Mouse (Mus musculus) MEL (cell line): ENCODE results near the gene Magi2. TPM values are rescaled to one million over a fixed set of nuclear protein-coding genes. Genes with fewer than 3 reads are reported as not detected.

Source experiments
- DNase-seq: peaks from one replicate; pipeline ENCODE4 v3.0.0; 2011; ENCODE audit warnings: low read depth, low spot score
- H3K27ac ChIP-seq: 2 replicates; pipeline ENCODE4 v1.5.1; 2012; ENCODE audit warnings: low read depth, mild to moderate bottlenecking, control low read depth, low read length, moderate library complexity; ENCODE audit not compliant: control insufficient read depth
- H3K27me3 ChIP-seq, 2 experiments: fragments of 150-350 bp in 1 of 2; sonication (generic) in 1 of 2; 2 replicates each; pipeline ENCODE4 v1.6.1; 2012; ENCODE audit warnings: low read length in 2 of 2, mild to moderate bottlenecking in 2 of 2, improper control_type of control experiment in 1 of 2, moderate library complexity in 1 of 2; ENCODE audit not compliant: insufficient read depth in 2 of 2, control insufficient read depth in 1 of 2
- H3K36me3 ChIP-seq, 2 experiments: 2 replicates each; pipeline ENCODE4 v1.6.1; 2012 to 2014; ENCODE audit warnings: low read length in 2 of 2, improper control_type of control experiment in 1 of 2, inconsistent platforms in 1 of 2, mild to moderate bottlenecking in 1 of 2; ENCODE audit not compliant: insufficient read depth in 2 of 2, control insufficient read depth in 1 of 2
- H3K4me1 ChIP-seq, 2 experiments: fragments of 150-350 bp in 1 of 2; sonication (generic) in 1 of 2; 2 replicates each; pipeline ENCODE4 v1.6.1; 2012; ENCODE audit warnings: low read length in 2 of 2, improper control_type of control experiment in 1 of 2, mild to moderate bottlenecking in 1 of 2; ENCODE audit not compliant: insufficient read depth in 2 of 2, control insufficient read depth in 1 of 2
- H3K4me3 ChIP-seq, 2 experiments: fragments of 150-350 bp in 1 of 2; sonication (generic) in 1 of 2; 2 replicates each; pipeline ENCODE4 v1.5.1; 2012; ENCODE audit warnings: low read depth in 2 of 2, low read length in 2 of 2, mild to moderate bottlenecking in 2 of 2, moderate library complexity in 2 of 2, control low read depth in 1 of 2, improper control_type of control experiment in 1 of 2; ENCODE audit not compliant: control insufficient read depth in 1 of 2, insufficient read depth in 1 of 2
- H3K79me2 ChIP-seq: 2 replicates; pipeline ENCODE4 v1.6.1; 2012; ENCODE audit warnings: mild to moderate bottlenecking, low read length, moderate library complexity; ENCODE audit not compliant: control insufficient read depth, poor library complexity, insufficient read depth
- H3K9ac ChIP-seq: 2 replicates; pipeline ENCODE4 v1.6.1; 2012; ENCODE audit warnings: low read depth, mild to moderate bottlenecking, control low read depth, low read length, moderate library complexity; ENCODE audit not compliant: control insufficient read depth, poor library complexity, severe bottlenecking
- H3K9me3 ChIP-seq: fragments of 150-350 bp; sonication (generic); replicated peaks from 2 replicates; pipeline ENCODE4 v1.6.1; 2012; ENCODE audit warnings: mild to moderate bottlenecking, low read length, improper control_type of control experiment, moderate library complexity; ENCODE audit not compliant: insufficient read depth
- CHD2 ChIP-seq: IDR thresholded peaks from 2 replicates; pipeline ENCODE4 v1.6.1; 2011; ENCODE audit warnings: low read length, improper control_type of control experiment
- CTCF ChIP-seq, 3 experiments: IDR thresholded peaks in 2 of 3; conservative IDR thresholded peaks in 1 of 3; 2 replicates each; pipeline ENCODE4 v1.5.1; 2011 to 2012; ENCODE audit warnings: low read length in 3 of 3, low read depth in 2 of 3, mild to moderate bottlenecking in 2 of 3, improper control_type of control experiment in 1 of 3, inconsistent platforms in 1 of 3, mixed read lengths in 1 of 3, moderate library complexity in 1 of 3; ENCODE audit not compliant: control insufficient read depth in 1 of 3, insufficient read depth in 1 of 3, poor library complexity in 1 of 3, severe bottlenecking in 1 of 3
- E2F4 ChIP-seq: IDR thresholded peaks from 2 replicates; pipeline ENCODE4 v1.6.1; 2011; ENCODE audit warnings: low read depth, low read length, improper control_type of control experiment, borderline replicate concordance
- ELF1 ChIP-seq: IDR thresholded peaks from 2 replicates; pipeline ENCODE4 v1.6.1; 2014; ENCODE audit warnings: low read depth, mild to moderate bottlenecking, inconsistent platforms, low read length, improper control_type of control experiment, moderate library complexity
- EP300 ChIP-seq, 2 experiments: IDR thresholded peaks; 2 replicates each; pipeline ENCODE4 v1.6.1; 2011; ENCODE audit warnings: improper control_type of control experiment in 2 of 2, low read length in 2 of 2, low read depth in 1 of 2, mild to moderate bottlenecking in 1 of 2
- ETS1 ChIP-seq: IDR thresholded peaks from 2 replicates; pipeline ENCODE4 v1.6.1; 2012; ENCODE audit warnings: low read depth, mild to moderate bottlenecking, inconsistent platforms, low read length, improper control_type of control experiment, moderate library complexity
- GABPA ChIP-seq: IDR thresholded peaks from 2 replicates; pipeline ENCODE4 v1.6.1; 2012; ENCODE audit warnings: low read depth, mild to moderate bottlenecking, inconsistent platforms, low read length, improper control_type of control experiment, moderate library complexity
- HCFC1 ChIP-seq: IDR thresholded peaks from 2 replicates; pipeline ENCODE4 v1.6.1; 2012; ENCODE audit warnings: low read depth, mild to moderate bottlenecking, inconsistent platforms, low read length, improper control_type of control experiment, moderate library complexity
- JUND ChIP-seq: IDR thresholded peaks from 2 replicates; pipeline ENCODE4 v1.6.1; 2011; ENCODE audit warnings: low read depth, mild to moderate bottlenecking, improper control_type of control experiment, low read length
- KAT2A ChIP-seq: conservative IDR thresholded peaks from 2 replicates; pipeline ENCODE4 v1.6.1; 2012; ENCODE audit warnings: low read depth, low read length, improper control_type of control experiment, inconsistent platforms
- MAX ChIP-seq: IDR thresholded peaks from 2 replicates; pipeline ENCODE4 v1.6.1; 2011; ENCODE audit warnings: low read length, improper control_type of control experiment
- MAZ ChIP-seq: IDR thresholded peaks from 2 replicates; pipeline ENCODE4 v1.6.1; 2012; ENCODE audit warnings: low read depth, mild to moderate bottlenecking, inconsistent platforms, low read length, improper control_type of control experiment
- MEF2A ChIP-seq: IDR thresholded peaks from 2 replicates; pipeline ENCODE4 v1.6.1; 2014; ENCODE audit warnings: low read depth, mild to moderate bottlenecking, inconsistent platforms, low read length, improper control_type of control experiment; ENCODE audit not compliant: poor library complexity, insufficient replicate concordance, severe bottlenecking; ENCODE audit errors: extremely low read depth
- MXI1 ChIP-seq: IDR thresholded peaks from 2 replicates; pipeline ENCODE4 v1.6.1; 2011; ENCODE audit warnings: mild to moderate bottlenecking, low read depth, low read length, improper control_type of control experiment
- MYB ChIP-seq: IDR thresholded peaks from 2 replicates; pipeline ENCODE4 v1.6.1; 2011; ENCODE audit warnings: mild to moderate bottlenecking, low read depth, low read length, improper control_type of control experiment
- MYC ChIP-seq: IDR thresholded peaks from 2 replicates; pipeline ENCODE4 v1.6.1; 2011; ENCODE audit warnings: low read depth, mild to moderate bottlenecking, low read length, improper control_type of control experiment, moderate library complexity
- NELFE ChIP-seq: IDR thresholded peaks from 2 replicates; pipeline ENCODE4 v1.6.1; 2011; ENCODE audit warnings: low read depth, low read length, improper control_type of control experiment
- NRF1 ChIP-seq: IDR thresholded peaks from 2 replicates; pipeline ENCODE4 v1.6.1; 2014; ENCODE audit warnings: low read depth, mild to moderate bottlenecking, inconsistent platforms, low read length, improper control_type of control experiment, moderate library complexity; ENCODE audit not compliant: poor library complexity, insufficient read depth, severe bottlenecking
- POLR2A ChIP-seq, 2 experiments: IDR thresholded peaks; 2 replicates each; pipeline ENCODE4 v1.6.1; 2011 to 2012; ENCODE audit warnings: low read length in 2 of 2, mild to moderate bottlenecking in 2 of 2, control low read depth in 1 of 2, improper control_type of control experiment in 1 of 2, low read depth in 1 of 2, moderate library complexity in 1 of 2; ENCODE audit not compliant: control insufficient read depth in 1 of 2, insufficient read depth in 1 of 2, poor library complexity in 1 of 2
- POLR2AphosphoS2 ChIP-seq: IDR thresholded peaks from 2 replicates; pipeline ENCODE4 v1.6.1; 2011; ENCODE audit warnings: low read length, improper control_type of control experiment
- POLR2AphosphoS5 ChIP-seq: IDR thresholded peaks from 2 replicates; pipeline ENCODE4 v1.6.1; 2012; ENCODE audit warnings: low read depth, borderline replicate concordance, mild to moderate bottlenecking, inconsistent platforms, low read length, moderate library complexity, mixed read lengths
- RAD21 ChIP-seq: IDR thresholded peaks from 2 replicates; pipeline ENCODE4 v1.6.1; 2011; ENCODE audit warnings: mild to moderate bottlenecking, low read depth, low read length, improper control_type of control experiment
- SIN3A ChIP-seq: IDR thresholded peaks from 2 replicates; pipeline ENCODE4 v1.6.1; 2012; ENCODE audit warnings: low read length, improper control_type of control experiment, inconsistent platforms
- SMC3 ChIP-seq: IDR thresholded peaks from 2 replicates; pipeline ENCODE4 v1.6.1; 2011; ENCODE audit warnings: low read depth, low read length, improper control_type of control experiment
- TAL1 ChIP-seq: IDR thresholded peaks from 2 replicates; pipeline ENCODE4 v1.6.1; 2012; ENCODE audit warnings: mild to moderate bottlenecking, inconsistent platforms, low read length, moderate library complexity, mixed read lengths
- TBP ChIP-seq: IDR thresholded peaks from 2 replicates; pipeline ENCODE4 v1.8.0; 2011; ENCODE audit warnings: low read depth, low read length, improper control_type of control experiment
- TCF12 ChIP-seq: IDR thresholded peaks from 2 replicates; pipeline ENCODE4 v1.6.1; 2014; ENCODE audit warnings: low read depth, mild to moderate bottlenecking, inconsistent platforms, low read length, improper control_type of control experiment, moderate library complexity
- UBTF ChIP-seq: IDR thresholded peaks from 2 replicates; pipeline ENCODE4 v1.6.1; 2012; ENCODE audit warnings: low read depth, mild to moderate bottlenecking, inconsistent platforms, low read length, improper control_type of control experiment, moderate library complexity, borderline replicate concordance; ENCODE audit not compliant: insufficient read depth
- ZC3H11A ChIP-seq: IDR thresholded peaks from 2 replicates; pipeline ENCODE4 v1.6.1; 2012; ENCODE audit warnings: low read depth, mild to moderate bottlenecking, inconsistent platforms, low read length, improper control_type of control experiment
- polyA plus RNA-seq, 2 experiments: library from polyadenylated mRNA; stranded (reverse) in 1 of 2; unstranded in 1 of 2; fragments of >175 nt in 1 of 2; fragments of >200 nt in 1 of 2; gene quantifications; 2 replicates each; pipeline versions ENCODE4 v1.2.1 to v1.2.4; 2012; ENCODE audit warnings: low replicate concordance in 2 of 2, low read depth in 1 of 2; ENCODE audit not compliant: insufficient read length in 2 of 2, insufficient read depth in 1 of 2, missing spikeins in 1 of 2
- total RNA-seq: library from RNA; depleted of rRNA; stranded (reverse); fragments of 300-350 nt; gene quantifications from 2 replicates; pipeline ENCODE4 v1.2.3, GENCODE M21; 2012

Gene Magi2
- total and polyA plus RNA-seq, 3 experiments, result 0.46 to 0.47 TPM; not detected in 1

DNA sequence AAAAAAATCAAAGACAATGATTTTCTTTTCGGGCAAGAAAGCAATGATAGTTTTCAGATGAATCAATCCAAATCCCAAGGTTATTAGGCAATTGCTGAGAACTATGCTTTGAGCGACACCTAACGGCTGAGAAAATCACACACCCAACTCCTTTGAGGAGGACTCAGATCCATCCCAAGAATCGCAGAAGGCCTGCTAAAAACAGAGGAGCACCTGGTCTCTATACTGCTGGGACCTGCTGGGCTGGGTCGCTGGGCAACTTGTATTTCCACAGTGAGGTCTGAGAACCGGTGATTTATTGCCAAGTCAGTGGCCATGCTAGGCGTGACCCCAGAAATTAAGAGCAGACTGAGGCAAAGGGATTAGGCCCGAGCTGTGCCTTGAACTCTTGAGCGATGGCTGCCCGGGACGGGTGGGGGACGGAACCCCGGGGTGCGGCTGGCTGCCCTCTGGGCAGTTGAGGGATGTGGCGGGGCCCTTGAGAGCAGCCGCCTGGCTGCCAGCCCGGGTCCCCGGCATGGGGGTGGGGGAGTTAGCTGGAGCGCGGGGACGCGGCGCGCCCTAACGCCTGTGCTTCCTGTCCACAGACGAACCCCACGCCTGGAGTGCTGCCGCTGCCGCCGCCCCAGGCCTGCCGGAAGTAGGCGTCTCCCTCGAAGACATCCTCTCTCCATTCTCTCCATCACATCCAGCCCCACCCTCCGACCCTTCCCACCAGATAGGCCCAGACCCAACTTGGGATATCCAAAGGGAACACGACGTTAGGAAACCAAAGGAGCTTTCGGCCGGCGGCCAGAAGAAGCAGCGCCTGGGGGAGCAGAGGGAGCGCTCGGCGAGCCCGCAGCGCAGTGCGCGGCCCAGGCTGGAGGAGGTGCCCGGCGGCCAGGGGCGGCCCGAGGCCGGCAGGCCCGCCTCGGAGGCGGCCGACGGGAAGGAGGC is 1474.9 kb downstream of the Magi2 start (continued):
- TF ChIP-seq GABPA (no peak), POLR2A (IDR thresholded peaks at IDR 0.05; ENCODE audit: control insufficient read depth in 1 of 2, insufficient read depth in 1 of 2, low read depth in 1 of 2, low read length in 2 of 2, poor library complexity in 1 of 2) (peak; percentile 89 to 95), NRF1 (peak; percentile 3; the same call in 1 of the 2 replicates), E2F4 (no peak)

DNA sequence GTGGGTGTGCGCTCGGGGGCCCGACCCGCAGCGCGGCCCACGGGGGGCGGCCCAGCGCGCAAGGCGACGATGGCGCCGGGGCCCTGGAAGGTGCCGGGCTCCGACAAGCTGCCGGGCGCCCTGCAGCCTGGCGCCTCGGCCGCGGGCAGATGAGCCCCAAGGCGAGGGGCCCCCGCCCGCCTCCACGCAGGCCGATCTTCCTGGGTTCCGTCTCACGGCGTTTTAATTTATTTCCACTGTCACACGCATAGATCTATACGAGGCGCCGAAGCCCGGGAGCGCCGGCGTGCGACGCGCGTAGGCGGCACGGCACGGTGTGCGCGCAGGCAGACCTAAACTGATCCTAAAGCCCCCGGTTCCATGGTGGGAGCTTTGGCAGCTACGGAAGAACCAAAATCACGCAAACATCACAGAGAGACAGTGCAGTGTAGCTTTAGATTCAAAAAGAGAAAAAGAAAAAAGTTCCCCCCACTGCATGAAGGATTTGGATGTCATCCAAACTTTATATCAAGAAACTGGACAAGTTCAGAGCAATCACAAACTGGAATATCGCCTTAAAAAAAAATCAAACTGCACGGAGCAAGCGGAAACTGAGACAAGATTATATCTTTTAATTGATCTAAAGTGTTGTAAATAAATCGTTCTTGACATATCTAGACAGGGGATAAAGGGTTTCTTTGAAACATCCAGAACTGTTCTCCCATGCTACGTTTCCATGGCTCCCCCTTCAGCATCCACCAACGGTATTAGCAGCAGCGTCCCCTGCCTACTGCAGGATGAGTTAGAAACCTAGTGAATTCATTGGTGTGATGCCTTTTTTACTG is 1475.9 kb downstream of the Magi2 start:
- Histone ChIP-seq H3K27ac (peak overlapping the region; percentile 63), H3K36me3 (peaks cover 0 to 25% of the 10 kb centered on the region in 2 experiments; a peak in 2 of 4 replicates), H3K27me3 (no peaks in the 10 kb centered on the region), H3K4me1 (peaks cover 7 to 14% of the 10 kb centered on the region in 2 experiments; a peak in 3 of 4 replicates), H3K9ac (peak overlapping the region; percentile 86), H3K9me3 (no peaks in the 10 kb centered on the region), H3K4me3 (peak overlapping the region; percentile 80 to 91), H3K79me2 (peaks cover 5% of the 10 kb centered on the region; the same call in 1 of the 2 replicates)
- DNase-seq, result peak; percentile 88
- no peak; the same call in 1 of the 2 replicates for TF ChIP-seq SMC3
- peak; percentile 41 to 42; a peak in 3 of 4 replicates for TF ChIP-seq EP300 (IDR thresholded peaks at IDR 0.05; ENCODE audit: low read depth in 1 of 2, low read length in 2 of 2)
- no peak for TF ChIP-seq CHD2
- TF ChIP-seq E2F4, result no peak
- no peak for TF ChIP-seq ELF1
- no peak for TF ChIP-seq POLR2AphosphoS5
- TF ChIP-seq JUND, result no peak
- no peak for TF ChIP-seq MYC
- TF ChIP-seq POLR2A (IDR thresholded peaks at IDR 0.05; ENCODE audit: control insufficient read depth in 1 of 2, insufficient read depth in 1 of 2, low read depth in 1 of 2, low read length in 2 of 2, poor library complexity in 1 of 2), result peak in 1 of 2 experiments; percentile 48; a peak in 1 of 4 replicates
- TF ChIP-seq ETS1, result 0 out of 2 replicates have a peak, but pooled peaks have one; percentile 7
- 0 out of 2 replicates have a peak, but pooled peaks have one; percentile 13 for TF ChIP-seq POLR2AphosphoS2
- no peak for TF ChIP-seq TAL1
- TF ChIP-seq UBTF, result no peak
- TF ChIP-seq CTCF (IDR thresholded peaks at IDR 0.05 in 2 of 3, conservative IDR thresholded peaks at IDR 0.05 in 1 of 3; ENCODE audit: control insufficient read depth in 1 of 3, insufficient read depth in 1 of 3, low read depth in 2 of 3, low read length in 3 of 3, poor library complexity in 1 of 3, severe bottlenecking in 1 of 3), result peak in 2 of 3 experiments; percentile 14 to 15; a peak in 1 of 6 replicates
- TF ChIP-seq MXI1, result peak; percentile 65
- peak; percentile 57; the same call in 1 of the 2 replicates for TF ChIP-seq SIN3A
- TF ChIP-seq TBP, result no peak; the same call in 1 of the 2 replicates
- TF ChIP-seq NELFE, result peak; percentile 2; the same call in 1 of the 2 replicates
- no peak for TF ChIP-seq KAT2A
- TF ChIP-seq TCF12, result no peak
- no peak for TF ChIP-seq MEF2A
- TF ChIP-seq NRF1, result peak; percentile 8; the same call in 1 of the 2 replicates
- no peak for TF ChIP-seq RAD21
- TF ChIP-seq MAZ, result no peak
- TF ChIP-seq MYB, result 0 out of 2 replicates have a peak, but pooled peaks have one; percentile 33
- peak; percentile 34; the same call in 1 of the 2 replicates for TF ChIP-seq MAX
- no peak for TF ChIP-seq ZC3H11A
- TF ChIP-seq HCFC1, result peak; percentile 13; the same call in 1 of the 2 replicates
